Mouse (Mus musculus) liver, embryonic 14.5 days (tissue): ENCODE data around the gene 5730522E02Rik. TPM values are rescaled to one million over a fixed set of nuclear protein-coding genes. Genes with fewer than 3 reads are reported as not detected.
A peak's percentile ranks its signal among the peaks of the same experiment; 100 is the strongest.

Experiments
- ATAC-seq: fragments of 200-750 bp; cut with Nextera tagmentation; 2 replicates; pipeline ENCODE4 v1.8.0; 2017; ENCODE audit warnings: moderate number of reproducible peaks, mild to moderate bottlenecking, moderate library complexity; ENCODE audit not compliant: insufficient read depth
- DNase-seq, 3 experiments: peaks; one replicate each; pipeline ENCODE4 v3.0.0-alpha.2; 2012 to 2013; ENCODE audit warnings: low read depth in 3 of 3, low spot score in 3 of 3
- H3K27ac ChIP-seq: fragments of 300-500 bp; sonication (generic); 2 replicates; pipeline ENCODE4 v1.5.1; 2014; ENCODE audit warnings: moderate library complexity, mild to moderate bottlenecking, control low read depth, inconsistent platforms
- H3K27me3 ChIP-seq: fragments of 300-500 bp; sonication (generic); 2 replicates; pipeline ENCODE4 v1.6.1; 2014; ENCODE audit warnings: mild to moderate bottlenecking, low read length, moderate library complexity; ENCODE audit not compliant: control insufficient read depth, insufficient read depth
- H3K36me3 ChIP-seq: fragments of 300-500 bp; sonication (generic); replicated peaks from 2 replicates; pipeline ENCODE4 v1.6.1; 2014; ENCODE audit warnings: low read depth; ENCODE audit not compliant: control insufficient read depth, insufficient read depth
- H3K4me1 ChIP-seq, 2 experiments: fragments of 200-500 bp in 1 of 2; fragments of 300-500 bp in 1 of 2; sonication (generic) in 1 of 2; replicated peaks; 2 replicates each; pipeline ENCODE4 v1.6.1; 2012 to 2014; ENCODE audit warnings: antibody characterized with exemption in 1 of 2, inconsistent platforms in 1 of 2, low read length in 1 of 2; ENCODE audit not compliant: control insufficient read depth in 2 of 2, insufficient read depth in 2 of 2
- H3K4me2 ChIP-seq: fragments of 300-500 bp; sonication (generic); 2 replicates; pipeline ENCODE4 v1.6.1; 2014; ENCODE audit warnings: low read depth, mild to moderate bottlenecking, control low read depth, moderate library complexity
- H3K4me3 ChIP-seq, 2 experiments: fragments of 200-500 bp in 1 of 2; fragments of 300-500 bp in 1 of 2; sonication (generic) in 1 of 2; 2 replicates each; pipeline ENCODE4 v1.5.1; 2012 to 2014; ENCODE audit warnings: low read depth in 2 of 2, low read length in 2 of 2, mild to moderate bottlenecking in 2 of 2, control low read depth in 1 of 2, inconsistent platforms in 1 of 2, moderate library complexity in 1 of 2; ENCODE audit not compliant: insufficient read depth in 1 of 2
- H3K9ac ChIP-seq: fragments of 300-500 bp; sonication (generic); replicated peaks from 2 replicates; pipeline ENCODE4 v1.6.1; 2014; ENCODE audit warnings: mild to moderate bottlenecking, control low read depth, moderate library complexity
- H3K9me3 ChIP-seq: fragments of 300-500 bp; sonication (generic); 2 replicates; pipeline ENCODE4 v1.6.1; 2016; ENCODE audit warnings: low read length, mixed read lengths; ENCODE audit not compliant: control insufficient read depth
- CTCF ChIP-seq: IDR thresholded peaks from 2 replicates; pipeline ENCODE4 v1.5.1; 2016; ENCODE audit warnings: antibody characterized with exemption, low read depth, control low read depth
- EP300 ChIP-seq: IDR thresholded peaks from 2 replicates; pipeline ENCODE4 v1.6.1; 2016; ENCODE audit warnings: antibody characterized with exemption, low read depth
- WGBS: fragments of 180-500 bp; shearing (Covaris S2); extraction: QIAGEN DNeasy Blood & Tissue Kit; methylation state at CpG from one replicate; pipeline ENCODE4 v1.1.7; 2014; ENCODE audit not compliant: insufficient replicate concordance; 5-methylcytosine and 5-hydroxymethylcytosine counted together
- polyA plus RNA-seq, 2 experiments: library from polyadenylated mRNA; depleted of rRNA in 1 of 2; stranded (reverse) in 1 of 2; unstranded in 1 of 2; fragments of >200 nt; fragmentation: Nextera tagmentation in 1 of 2; extraction: Ambion mirVana in 1 of 2; gene quantifications; 2 replicates each; pipeline versions ENCODE4 v1.2.1 to v1.2.3; 2012 to 2014

Gene 5730522E02Rik
- polyA plus RNA-seq, 2 experiments = 0.10 to 0.25 TPM

DNA sequence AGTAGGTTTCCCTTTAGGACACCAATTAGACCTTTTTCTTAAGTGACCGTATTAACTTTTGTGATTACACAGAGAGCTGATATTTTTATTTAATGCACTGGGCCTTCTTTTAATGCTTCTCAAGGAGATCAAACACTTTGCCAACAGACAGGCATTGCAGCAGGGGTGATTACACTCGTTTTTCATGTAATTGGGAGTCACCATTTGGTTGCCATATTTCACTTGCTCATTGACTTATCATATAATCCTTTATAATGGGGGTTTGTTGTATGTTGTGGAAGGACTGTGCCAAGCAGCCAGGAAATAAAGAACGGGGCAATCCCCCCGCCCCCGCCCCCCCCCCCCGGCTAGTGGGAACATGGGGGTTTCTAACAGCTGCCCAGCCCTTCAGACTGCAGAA, 135.0 kb downstream of the 5730522E02Rik start:
- Histone ChIP-seq H3K4me1 (no peaks in the 10 kb centered on the region), H3K4me3 (no peak overlapping the region), H3K9ac (no peak overlapping the region), H3K36me3 (no peaks in the 10 kb centered on the region), H3K4me2 (no peak overlapping the region), H3K27ac (no peak overlapping the region), H3K27me3 (no peaks in the 10 kb centered on the region), H3K9me3 (no peaks in the 10 kb centered on the region)
- ATAC-seq = no peak
- 66% methylated on average over 6 of the region's 6 CpGs for WGBS
- DNase-seq = no peak
- TF ChIP-seq EP300 (no peak), CTCF (no peak)

DNA sequence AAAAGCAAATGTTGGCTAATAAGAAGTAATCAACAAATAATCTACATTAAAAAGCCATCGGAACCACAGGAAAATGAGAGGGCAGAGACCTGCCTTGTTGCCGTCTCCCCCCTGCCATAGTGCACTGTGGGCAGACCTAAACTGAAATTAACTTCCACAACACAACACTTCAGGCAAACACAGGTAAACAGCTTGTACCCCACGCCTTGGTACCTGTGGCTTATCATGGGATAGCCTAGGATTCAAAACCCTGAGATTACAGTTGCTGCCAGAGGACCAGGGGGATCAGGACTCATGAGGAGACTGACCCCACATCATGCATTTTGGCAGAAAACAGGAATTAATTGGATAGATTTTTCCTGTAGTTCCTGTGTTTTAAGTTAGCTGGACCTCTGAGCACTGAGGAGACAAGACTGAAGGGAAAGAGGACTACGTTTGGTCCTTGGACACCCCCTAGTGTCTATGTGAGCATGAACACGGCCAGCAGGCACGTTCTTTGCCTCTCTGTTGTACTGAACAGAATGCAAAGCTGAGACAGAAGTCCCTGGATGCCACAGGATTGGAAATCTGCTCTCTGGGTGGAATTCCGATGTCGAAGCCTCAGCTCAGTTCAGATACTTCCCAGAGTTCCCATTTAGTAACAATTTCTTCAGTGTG, 136.8 kb downstream of the 5730522E02Rik start:
- Histone ChIP-seq H3K27me3 (no peaks in the 10 kb centered on the region), H3K4me3 (no peak overlapping the region), H3K36me3 (no peaks in the 10 kb centered on the region), H3K27ac (no peak overlapping the region), H3K9ac (no peak overlapping the region), H3K4me1 (no peaks in the 10 kb centered on the region), H3K9me3 (no peaks in the 10 kb centered on the region), H3K4me2 (no peak overlapping the region)
- no peak for DNase-seq
- TF ChIP-seq CTCF (peak; percentile 43), EP300 (no peak)
- 38% methylated on average over 8 of the region's 8 CpGs for WGBS
- no peak for ATAC-seq

DNA sequence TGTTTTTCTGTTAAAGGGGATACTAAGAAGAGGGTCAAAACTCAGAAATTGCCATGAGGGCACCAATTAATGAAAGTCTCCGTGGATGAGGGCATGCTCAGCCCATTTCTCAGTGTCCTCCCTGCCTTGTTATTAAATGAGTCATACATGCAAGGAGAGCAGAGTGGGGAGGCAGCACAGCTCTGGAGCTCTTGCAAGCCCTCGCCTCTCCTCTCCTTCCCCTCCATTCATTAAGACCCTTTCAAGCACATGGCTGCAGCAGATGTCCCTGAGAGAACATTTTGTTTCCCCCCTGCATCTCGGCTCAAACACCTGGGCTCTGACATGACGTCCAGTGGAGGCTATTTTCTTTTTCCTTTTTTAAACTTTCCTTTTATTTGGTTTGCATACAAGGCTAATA, 138.5 kb downstream of the 5730522E02Rik start:
- Histone ChIP-seq H3K36me3 (no peaks in the 10 kb centered on the region), H3K4me3 (no peak overlapping the region), H3K4me1 (no peaks in the 10 kb centered on the region), H3K9me3 (no peaks in the 10 kb centered on the region), H3K4me2 (no peak overlapping the region), H3K27me3 (no peaks in the 10 kb centered on the region), H3K9ac (no peak overlapping the region), H3K27ac (no peak overlapping the region)
- ATAC-seq (no peak), DNase-seq (no peak)
- TF ChIP-seq EP300 = no peak
- no peak for TF ChIP-seq CTCF
- 37% methylated on average over 4 of the region's 4 CpGs for WGBS

DNA sequence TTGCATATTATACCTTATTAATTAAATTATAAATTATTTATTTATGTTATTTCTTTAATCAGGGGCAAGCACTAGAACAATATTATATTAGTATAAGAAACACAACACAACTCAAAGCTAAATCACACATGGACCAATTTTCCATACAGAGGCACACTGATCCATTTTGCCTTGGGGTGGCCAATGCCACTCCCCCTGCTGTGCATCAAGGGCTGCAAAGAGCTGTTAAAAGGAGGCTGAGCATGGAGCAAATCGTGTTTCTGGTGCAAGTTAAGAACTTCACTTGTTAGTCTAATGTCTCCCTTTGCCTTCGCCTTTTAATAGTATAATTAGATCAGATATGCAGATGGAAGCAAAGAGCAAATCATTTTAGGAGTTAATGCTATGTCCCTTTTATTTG, 147.3 kb downstream of the 5730522E02Rik start:
- no peaks in the 10 kb centered on the region for H3K9me3 ChIP-seq
- no peaks in the 10 kb centered on the region for H3K4me1 ChIP-seq
- no peak overlapping the region for H3K4me2 ChIP-seq
- ATAC-seq (no peak), DNase-seq (no peak)
- no peak overlapping the region for H3K9ac ChIP-seq
- TF ChIP-seq EP300 (no peak), CTCF (no peak)
- H3K27me3 ChIP-seq = no peaks in the 10 kb centered on the region
- H3K4me3 ChIP-seq = no peak overlapping the region
- H3K27ac ChIP-seq = no peak overlapping the region
- 42% methylated on average over 2 of the region's 2 CpGs for WGBS
- H3K36me3 ChIP-seq = no peaks in the 10 kb centered on the region

DNA sequence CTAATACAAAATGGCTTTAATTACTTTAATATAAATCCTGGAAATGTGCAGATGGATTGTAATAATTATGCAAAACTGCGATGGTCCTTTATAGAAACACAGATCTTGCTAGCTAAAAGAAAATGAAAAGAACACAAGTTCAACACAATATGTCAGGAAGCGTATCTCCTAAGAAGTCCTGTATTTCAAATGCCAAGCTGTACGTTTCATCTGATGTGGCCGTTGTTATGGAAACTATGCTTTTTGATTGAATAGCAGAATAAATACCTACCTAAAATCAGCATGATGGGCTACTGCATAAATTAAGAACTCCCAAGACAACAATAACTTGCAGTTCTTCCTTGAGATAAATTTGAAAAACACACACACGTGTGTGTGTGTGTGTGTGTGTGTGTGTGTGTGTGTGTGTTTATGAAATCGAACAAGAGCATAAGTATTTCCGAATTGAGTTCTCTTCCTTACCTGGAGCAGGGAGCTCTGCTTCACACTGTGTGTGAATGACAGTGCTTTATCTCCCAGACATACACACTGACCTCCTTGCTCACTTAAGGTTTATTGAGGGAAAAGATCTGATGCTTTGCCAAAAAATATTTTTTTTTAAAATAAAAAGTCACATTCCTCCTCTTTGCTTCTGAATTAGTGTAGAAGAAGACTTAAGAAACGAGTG, 149.0 kb downstream of the 5730522E02Rik start:
- Histone ChIP-seq H3K36me3 (no peaks in the 10 kb centered on the region), H3K27me3 (no peaks in the 10 kb centered on the region), H3K27ac (no peak overlapping the region), H3K4me1 (no peaks in the 10 kb centered on the region), H3K9me3 (no peaks in the 10 kb centered on the region), H3K4me3 (no peak overlapping the region), H3K9ac (no peak overlapping the region), H3K4me2 (no peak overlapping the region)
- 64% methylated on average over 8 of the region's 8 CpGs for WGBS
- ATAC-seq (no peak), DNase-seq (no peak)
- TF ChIP-seq CTCF (no peak), EP300 (no peak)
